Mouse (Mus musculus): ENCODE measurements at regions not wholly inside any gene's neighbourhood (a gene's known extent, or its start where the extent isn't known, plus 50 kb on each side); places are given as distances from the start of the nearest gene placed in this dataset.
"Not testable (repeated sequence)": the region's sequence is repeated elsewhere in the genome, so short reads cannot be mapped to it uniquely, and the experiment has no call there.

DNA sequence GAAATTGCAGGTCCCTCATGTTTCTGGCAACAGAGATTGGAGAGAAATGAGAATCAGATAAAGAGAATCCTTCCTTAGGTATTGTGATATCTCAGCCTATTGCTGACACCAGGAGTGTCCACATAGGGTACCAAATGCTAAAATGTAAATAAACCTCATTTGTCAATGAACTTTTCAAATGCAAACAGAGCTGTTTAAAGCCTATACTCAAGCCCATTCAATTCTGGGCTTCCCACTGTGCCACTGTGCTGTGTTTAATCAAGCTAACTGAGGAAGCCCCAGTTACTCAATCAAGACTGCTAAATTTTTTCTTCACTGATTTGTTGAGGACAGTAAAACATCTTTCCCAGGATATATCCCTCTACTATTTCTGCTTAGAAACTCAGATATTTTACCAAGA lies 441.2 kb downstream of the Gm11232 start:
- Histone ChIP-seq H3K27me3 (ENCODE audit: control insufficient read depth, insufficient read depth, low read length) (no peaks in the 10 kb centered on the region), H3K4me1 (ENCODE audit: control insufficient read depth, insufficient read depth, low read length) (no peaks in the 10 kb centered on the region), H3K27ac (replicated peaks; ENCODE audit: low read depth, low read length) (no peak overlapping the region), H3K4me2 (ENCODE audit: low read depth, severe bottlenecking) (no peak overlapping the region), H3K4me3 (ENCODE audit: low read depth, low read length) (no peak overlapping the region), H3K36me3 (ENCODE audit: control insufficient read depth, insufficient read depth, low read length) (no peaks in the 10 kb centered on the region), H3K9me3 (ENCODE audit: control insufficient read depth, low read length) (no peaks in the 10 kb centered on the region), H3K9ac (ENCODE audit: low read length) (no peak overlapping the region)
- DNase-seq (ENCODE audit: low spot score) (no peak), ATAC-seq (ENCODE audit: insufficient number of reproducible peaks, low FRiP score, low TSS enrichment, low read depth) (no peak)

GRCm38 (mm10) chr4:71307176-71307612 lies 450.6 kb downstream of the Gm11232 start:
- ATAC-seq (ENCODE audit: insufficient number of reproducible peaks, low FRiP score, low TSS enrichment, low read depth), result no peak
- Histone ChIP-seq H3K9me3 (ENCODE audit: control insufficient read depth, low read length) (no peaks in the 10 kb centered on the region), H3K4me2 (ENCODE audit: low read depth, severe bottlenecking) (no peak overlapping the region), H3K36me3 (ENCODE audit: control insufficient read depth, insufficient read depth, low read length) (no peaks in the 10 kb centered on the region), H3K27me3 (ENCODE audit: control insufficient read depth, insufficient read depth, low read length) (no peaks in the 10 kb centered on the region), H3K4me3 (ENCODE audit: low read depth, low read length) (no peak overlapping the region), H3K9ac (ENCODE audit: low read length) (no peak overlapping the region), H3K4me1 (ENCODE audit: control insufficient read depth, insufficient read depth, low read length) (no peaks in the 10 kb centered on the region), H3K27ac (replicated peaks; ENCODE audit: low read depth, low read length) (no peak overlapping the region)
- 39% methylated on average over 6 of the region's 6 CpGs for WGBS
- DNase-seq (ENCODE audit: low spot score), result no peak

DNA sequence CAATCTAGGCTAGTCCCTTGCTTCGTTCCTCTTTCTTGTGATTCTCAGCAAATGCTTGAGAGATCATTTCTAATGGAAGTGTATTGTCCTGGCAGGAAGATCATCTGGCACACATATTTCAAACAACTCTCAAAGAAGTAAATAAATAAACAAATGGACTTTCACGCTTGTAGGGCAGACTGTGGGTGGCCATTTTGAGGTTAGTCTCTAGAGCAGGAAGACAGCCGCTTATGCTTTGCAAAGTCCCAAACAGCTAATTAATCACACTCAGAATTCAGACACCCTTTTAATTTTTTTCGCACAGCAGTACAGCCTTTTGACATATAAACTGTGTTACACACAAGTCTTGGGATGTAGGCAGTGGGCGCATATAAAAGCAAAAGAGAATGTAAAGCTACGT lies 451.1 kb downstream of the Gm11232 start:
- Histone ChIP-seq H3K36me3 (ENCODE audit: control insufficient read depth, insufficient read depth, low read length) (no peaks in the 10 kb centered on the region), H3K4me2 (ENCODE audit: low read depth, severe bottlenecking) (no peak overlapping the region), H3K27ac (replicated peaks; ENCODE audit: low read depth, low read length) (no peak overlapping the region), H3K27me3 (ENCODE audit: control insufficient read depth, insufficient read depth, low read length) (no peaks in the 10 kb centered on the region), H3K4me1 (ENCODE audit: control insufficient read depth, insufficient read depth, low read length) (no peaks in the 10 kb centered on the region), H3K4me3 (ENCODE audit: low read depth, low read length) (no peak overlapping the region), H3K9ac (ENCODE audit: low read length) (no peak overlapping the region), H3K9me3 (ENCODE audit: control insufficient read depth, low read length) (no peaks in the 10 kb centered on the region)
- no peak for ATAC-seq (ENCODE audit: insufficient number of reproducible peaks, low FRiP score, low TSS enrichment, low read depth)
- DNase-seq (ENCODE audit: low spot score), result no peak
- 78% methylated on average over 6 of the region's 6 CpGs for WGBS

GRCm38 (mm10) chr4:71295716-71296115 lies 462.0 kb downstream of the Gm11232 start:
- 78% methylated on average over 3 of the region's 3 CpGs for WGBS
- not testable (repeated sequence) for H3K27ac ChIP-seq (replicated peaks; ENCODE audit: low read depth, low read length); H3K36me3 ChIP-seq (ENCODE audit: control insufficient read depth, insufficient read depth, low read length); H3K9me3 ChIP-seq (ENCODE audit: control insufficient read depth, low read length); H3K27me3 ChIP-seq (ENCODE audit: control insufficient read depth, insufficient read depth, low read length); H3K9ac ChIP-seq (ENCODE audit: low read length); H3K4me3 ChIP-seq (ENCODE audit: low read depth, low read length); H3K4me1 ChIP-seq (ENCODE audit: control insufficient read depth, insufficient read depth, low read length); DNase-seq (ENCODE audit: low spot score); ATAC-seq (ENCODE audit: insufficient number of reproducible peaks, low FRiP score, low TSS enrichment, low read depth); H3K4me2 ChIP-seq (ENCODE audit: low read depth, severe bottlenecking)

DNA sequence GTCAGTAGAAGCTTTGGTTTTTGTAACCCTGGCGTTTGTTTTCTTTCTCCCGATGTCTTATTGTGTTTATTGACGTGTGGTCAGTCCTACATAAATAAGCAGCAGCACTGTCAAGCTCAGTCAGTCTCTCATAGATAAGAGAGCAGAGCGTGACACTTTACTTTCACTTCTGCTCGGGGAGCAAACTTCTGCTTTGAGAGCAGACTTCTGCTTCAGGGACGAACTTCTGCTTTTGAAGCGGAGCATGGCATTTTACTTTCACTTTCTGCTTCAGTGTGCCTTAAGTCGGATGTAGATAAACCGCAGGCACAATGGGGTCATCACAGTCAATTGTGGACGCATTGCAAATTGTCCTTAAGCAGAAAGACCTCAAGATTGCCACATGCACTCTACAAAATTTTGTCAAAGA lies 466.0 kb downstream of the Gm11232 start:
- Histone ChIP-seq H3K4me1 (ENCODE audit: control insufficient read depth, insufficient read depth, low read length) (no peaks in the 10 kb centered on the region), H3K9me3 (ENCODE audit: control insufficient read depth, low read length) (no peaks in the 10 kb centered on the region), H3K4me3 (ENCODE audit: low read depth, low read length) (no peak overlapping the region), H3K9ac (ENCODE audit: low read length) (no peak overlapping the region), H3K4me2 (ENCODE audit: low read depth, severe bottlenecking) (no peak overlapping the region), H3K27me3 (ENCODE audit: control insufficient read depth, insufficient read depth, low read length) (no peaks in the 10 kb centered on the region), H3K36me3 (ENCODE audit: control insufficient read depth, insufficient read depth, low read length) (no peaks in the 10 kb centered on the region), H3K27ac (replicated peaks; ENCODE audit: low read depth, low read length) (no peak overlapping the region)
- ATAC-seq (ENCODE audit: insufficient number of reproducible peaks, low FRiP score, low TSS enrichment, low read depth) (no peak), DNase-seq (ENCODE audit: low spot score) (no peak)
- WGBS, result 91% methylated on average over 10 of the region's 10 CpGs

DNA sequence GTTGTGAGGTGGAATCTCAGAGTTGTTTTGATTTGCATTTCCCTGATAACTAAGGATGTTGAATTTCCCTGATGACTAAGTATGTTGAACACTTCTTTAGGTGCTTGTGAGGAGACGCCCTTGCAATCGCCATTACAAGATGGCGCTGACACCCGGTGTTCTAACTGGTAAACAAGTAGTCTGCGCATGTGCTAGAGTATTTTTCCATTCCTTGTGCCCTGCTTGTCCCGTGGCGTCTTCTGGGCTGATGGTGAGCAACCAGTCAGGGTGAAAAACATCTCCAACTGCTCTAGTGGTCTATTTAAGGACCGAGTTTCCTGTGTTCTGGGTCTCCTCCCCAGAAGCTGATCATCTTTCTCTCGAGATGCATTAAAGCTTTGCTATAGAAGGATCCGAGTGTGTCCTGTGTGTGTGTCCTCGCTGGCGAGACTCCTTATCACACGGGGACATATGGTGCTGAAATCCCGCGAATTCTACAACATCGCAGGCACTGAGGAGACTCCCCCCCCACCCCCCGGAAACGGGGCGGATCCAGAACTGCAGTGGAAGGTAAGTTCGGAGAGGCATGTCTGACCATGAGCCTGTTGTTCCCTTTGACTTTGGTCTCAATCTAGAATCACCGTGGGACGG lies 466.5 kb downstream of the Gm11232 start:
- not testable (repeated sequence) for H3K36me3 ChIP-seq (ENCODE audit: control insufficient read depth, insufficient read depth, low read length); H3K4me3 ChIP-seq (ENCODE audit: low read depth, low read length); ATAC-seq (ENCODE audit: insufficient number of reproducible peaks, low FRiP score, low TSS enrichment, low read depth); H3K9ac ChIP-seq (ENCODE audit: low read length); H3K27me3 ChIP-seq (ENCODE audit: control insufficient read depth, insufficient read depth, low read length); H3K27ac ChIP-seq (replicated peaks; ENCODE audit: low read depth, low read length); DNase-seq (ENCODE audit: low spot score); H3K4me2 ChIP-seq (ENCODE audit: low read depth, severe bottlenecking); H3K9me3 ChIP-seq (ENCODE audit: control insufficient read depth, low read length); H3K4me1 ChIP-seq (ENCODE audit: control insufficient read depth, insufficient read depth, low read length)
- WGBS, result 95% methylated on average over 22 of the region's 22 CpGs

DNA sequence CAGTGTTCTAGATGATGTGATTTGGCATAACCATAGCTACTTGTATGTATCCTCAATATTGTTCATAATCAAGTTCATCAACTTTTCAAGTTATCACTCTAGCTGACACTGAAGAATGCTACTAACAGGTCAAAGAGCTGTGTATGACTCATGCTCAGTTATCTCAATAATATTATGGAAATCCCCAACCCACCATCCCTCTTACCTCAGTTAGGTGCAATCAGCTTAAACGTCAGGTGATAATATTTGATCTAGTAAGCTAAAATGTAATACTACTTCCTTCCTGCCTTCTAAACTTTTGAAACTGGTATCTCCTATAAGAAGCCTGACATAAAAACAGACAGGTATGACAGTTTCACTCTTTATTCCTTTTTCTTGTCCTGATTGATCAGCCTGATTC lies 474.6 kb downstream of the Gm11232 start:
- H3K4me3 ChIP-seq (ENCODE audit: low read depth, low read length), result no peak overlapping the region
- no peaks in the 10 kb centered on the region for H3K9me3 ChIP-seq (ENCODE audit: control insufficient read depth, low read length)
- H3K27ac ChIP-seq (replicated peaks; ENCODE audit: low read depth, low read length), result no peak overlapping the region
- H3K9ac ChIP-seq (ENCODE audit: low read length), result no peak overlapping the region
- no peak overlapping the region for H3K4me2 ChIP-seq (ENCODE audit: low read depth, severe bottlenecking)
- DNase-seq (ENCODE audit: low spot score) (no peak), ATAC-seq (ENCODE audit: insufficient number of reproducible peaks, low FRiP score, low TSS enrichment, low read depth) (no peak)
- no peaks in the 10 kb centered on the region for H3K4me1 ChIP-seq (ENCODE audit: control insufficient read depth, insufficient read depth, low read length)
- no peaks in the 10 kb centered on the region for H3K36me3 ChIP-seq (ENCODE audit: control insufficient read depth, insufficient read depth, low read length)
- WGBS, result 93% methylated on average over 1 of the region's 1 CpGs
- no peaks in the 10 kb centered on the region for H3K27me3 ChIP-seq (ENCODE audit: control insufficient read depth, insufficient read depth, low read length)

- Histone ChIP-seq H3K4me2 (ENCODE audit: low read depth, severe bottlenecking) (no peak overlapping the region), H3K4me1 (ENCODE audit: control insufficient read depth, insufficient read depth, low read length) (no peaks in the 10 kb centered on the region), H3K4me3 (ENCODE audit: low read depth, low read length) (no peak overlapping the region), H3K27ac (replicated peaks; ENCODE audit: low read depth, low read length) (no peak overlapping the region), H3K9me3 (ENCODE audit: control insufficient read depth, low read length) (no peaks in the 10 kb centered on the region), H3K27me3 (ENCODE audit: control insufficient read depth, insufficient read depth, low read length) (no peaks in the 10 kb centered on the region), H3K36me3 (ENCODE audit: control insufficient read depth, insufficient read depth, low read length) (no peaks in the 10 kb centered on the region), H3K9ac (ENCODE audit: low read length) (no peak overlapping the region)
- ATAC-seq (ENCODE audit: insufficient number of reproducible peaks, low FRiP score, low TSS enrichment, low read depth) (no peak), DNase-seq (ENCODE audit: low spot score) (no peak)
- 90% methylated on average over 1 of the region's 1 CpGs for WGBS
Observed at GRCm38 (mm10) chr4:71279710-71280109, 478.1 kb downstream of the Gm11232 start.

DNA sequence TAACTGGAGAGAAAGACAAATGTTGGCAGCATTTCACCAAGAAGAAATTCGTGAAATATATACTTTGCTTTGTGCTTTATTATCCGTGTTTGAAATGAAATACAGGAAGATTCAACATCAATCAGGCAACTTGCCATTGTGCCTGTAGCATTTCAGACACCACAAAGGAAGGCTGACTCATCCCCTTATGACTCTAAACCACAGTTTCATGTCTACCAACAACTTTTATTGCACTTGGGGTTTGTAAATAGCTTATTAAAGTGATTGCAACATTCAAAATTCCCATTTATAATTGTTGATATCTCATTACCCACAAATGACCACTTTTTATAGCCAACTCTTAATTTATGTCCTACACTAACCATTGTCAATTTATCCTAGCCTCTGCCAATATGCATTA lies 497.9 kb downstream of the Gm11232 start:
- H3K4me3 ChIP-seq (ENCODE audit: low read depth, low read length), result no peak overlapping the region
- H3K9ac ChIP-seq (ENCODE audit: low read length), result no peak overlapping the region
- H3K9me3 ChIP-seq (ENCODE audit: control insufficient read depth, low read length), result no peaks in the 10 kb centered on the region
- ATAC-seq (ENCODE audit: insufficient number of reproducible peaks, low FRiP score, low TSS enrichment, low read depth), result no peak
- H3K4me1 ChIP-seq (ENCODE audit: control insufficient read depth, insufficient read depth, low read length), result no peaks in the 10 kb centered on the region
- DNase-seq (ENCODE audit: low spot score), result no peak
- no peak overlapping the region for H3K27ac ChIP-seq (replicated peaks; ENCODE audit: low read depth, low read length)
- 87% methylated on average over 2 of the region's 2 CpGs for WGBS
- H3K36me3 ChIP-seq (ENCODE audit: control insufficient read depth, insufficient read depth, low read length), result no peaks in the 10 kb centered on the region
- no peaks in the 10 kb centered on the region for H3K27me3 ChIP-seq (ENCODE audit: control insufficient read depth, insufficient read depth, low read length)
- H3K4me2 ChIP-seq (ENCODE audit: low read depth, severe bottlenecking), result no peak overlapping the region
